Mouse (Mus musculus) ovary, postnatal 14 days (tissue): ENCODE data around the gene Hist1h2ad.
"Not testable (repeated sequence)": the region's sequence is repeated elsewhere in the genome, so short reads cannot be mapped to it uniquely, and the experiment has no call there.

Source experiments
- DNase-seq: peaks from one replicate; pipeline ENCODE4 v3.0.0; 2022; ENCODE audit warnings: low spot score

Gene Hist1h2ad

GRCm38 (mm10) chr13:23573898-23574524, at the start of gene Hist1h2ad, which contains the start of gene Hist1h2bf:
Gene Hist1h2ad (plus strand): TSS chr13:23574381.
Gene Hist1h2bf (minus strand): TSS chr13:23574196.
- DNase-seq, result peak; percentile 72

- DNase-seq, result no peak
These were observed 49.5 kb upstream of the Hist1h2ad start for GRCm38 (mm10) chr13:23524654-23525053.

- DNase-seq, result no peak
These were observed 48.3 kb upstream of the Hist1h2ad start for GRCm38 (mm10) chr13:23525901-23526300.

- peak; percentile 94 for DNase-seq
These were observed 47.9 kb upstream of the Hist1h2ad start for GRCm38 (mm10) chr13:23526312-23526711.

- no peak for DNase-seq
These were observed 45.2 kb upstream of the Hist1h2ad start for GRCm38 (mm10) chr13:23529005-23529404.

- DNase-seq, result no peak
These were observed 44.6 kb upstream of the Hist1h2ad start for GRCm38 (mm10) chr13:23529480-23530165.

GRCm38 (mm10) chr13:23530181-23530900, 43.8 kb upstream of the Hist1h2ad start:
- DNase-seq, result no peak

GRCm38 (mm10) chr13:23530901-23531875, 43.0 kb upstream of the Hist1h2ad start, which contains the start of gene Hist1h4h:
Gene Hist1h4h (plus strand): TSS chr13:23531050.
- peak; percentile 97 for DNase-seq

GRCm38 (mm10) chr13:23532262-23533075, 41.7 kb upstream of the Hist1h2ad start:
- no peak for DNase-seq

GRCm38 (mm10) chr13:23533560-23534367, 40.4 kb upstream of the Hist1h2ad start, which contains the start of gene Hist1h2af:
Gene Hist1h2af (plus strand): TSS chr13:23533906.
- DNase-seq, result not testable (repeated sequence)

- DNase-seq, result no peak
These were observed 39.6 kb upstream of the Hist1h2ad start for GRCm38 (mm10) chr13:23534368-23535131.

- peak; percentile 78 for DNase-seq
These were observed 38.8 kb upstream of the Hist1h2ad start, which contains the start of gene Hist1h3g for GRCm38 (mm10) chr13:23535137-23536075. Gene Hist1h3g (plus strand): TSS chr13:23535422.

GRCm38 (mm10) chr13:23536076-23536822, 37.9 kb upstream of the Hist1h2ad start:
- DNase-seq, result no peak

- no peak for DNase-seq
These were observed 37.0 kb upstream of the Hist1h2ad start for GRCm38 (mm10) chr13:23537006-23537710.

GRCm38 (mm10) chr13:23538249-23538648, 35.9 kb upstream of the Hist1h2ad start:
- DNase-seq, result no peak

GRCm38 (mm10) chr13:23539821-23540220, 34.4 kb upstream of the Hist1h2ad start:
- DNase-seq, result not testable (repeated sequence)
